Mouse (Mus musculus): ENCODE data around the gene Ash1l.

DNA sequence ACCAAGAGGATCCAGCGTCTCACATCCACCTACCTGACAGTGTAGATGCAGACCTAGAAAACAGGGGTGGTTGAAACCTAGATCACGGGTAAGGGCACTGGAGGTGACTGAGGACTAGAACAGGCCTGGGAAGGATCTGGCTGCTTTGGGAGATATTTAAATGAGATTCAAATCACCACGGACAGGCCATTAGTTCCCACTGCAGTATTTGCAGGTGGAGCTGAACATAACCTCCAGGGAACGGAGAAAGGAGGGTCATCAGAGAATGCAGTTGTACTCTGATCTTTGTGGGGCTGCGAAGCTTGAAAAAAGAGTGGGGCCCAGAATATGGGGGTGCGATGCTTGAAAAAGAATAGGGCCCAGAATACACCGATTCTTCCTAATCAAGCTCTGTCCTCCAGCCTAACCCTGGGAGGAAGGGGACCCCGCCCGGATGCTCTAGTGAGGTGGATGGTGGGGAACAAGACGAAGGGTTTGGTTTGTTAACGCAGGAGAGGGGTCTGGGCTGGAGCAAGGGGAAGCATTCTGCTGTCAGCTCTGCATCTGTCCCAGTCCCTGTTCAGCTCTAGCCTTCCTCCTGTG is 142.2 kb downstream of the Ash1l start:
- TF ChIP-seq POLR2A (IDR thresholded peaks at IDR 0.05; ENCODE audit: insufficient read length, low read depth) (no peak), POLR2AphosphoS2 (IDR thresholded peaks at IDR 0.05; ENCODE audit: insufficient read length, low read depth) (no peak), USF1 (IDR thresholded peaks at IDR 0.05; ENCODE audit: low read depth) (no peak), E2F4 (IDR thresholded peaks at IDR 0.05; ENCODE audit: insufficient read depth) (no peak), CEBPB (IDR thresholded peaks at IDR 0.05; ENCODE audit: insufficient read depth, poor library complexity, severe bottlenecking) (no peak), MYOD1 (IDR thresholded peaks at IDR 0.05; ENCODE audit: control insufficient read depth in 1 of 3, insufficient read length in 2 of 3, low read depth in 2 of 3) (no peak), TCF12 (IDR thresholded peaks at IDR 0.05; ENCODE audit: insufficient read depth, poor library complexity, severe bottlenecking) (no peak), MAX (IDR thresholded peaks at IDR 0.05; ENCODE audit: low read depth) (no peak)

Data from myocyte (in vitro differentiated cells).